Mouse (Mus musculus) G1E (cell line): ENCODE results near the gene Sh2d1b2. TPM values are rescaled to one million over a fixed set of nuclear protein-coding genes. Genes with fewer than 3 reads are reported as not detected.
A peak's percentile ranks its signal among the peaks of the same experiment; 100 is the strongest.

Experiments used
- ATAC-seq: 2 replicates; pipeline ENCODE4 v1.8.0; 2016; ENCODE audit warnings: mild to moderate bottlenecking; ENCODE audit not compliant: insufficient number of reproducible peaks, poor library complexity, low FRiP score, severe bottlenecking; ENCODE audit errors: extremely low read depth
- DNase-seq: peaks from one replicate; pipeline ENCODE4 v3.0.0; 2012; ENCODE audit warnings: low spot score
- H3K27me3 ChIP-seq: 2 replicates; pipeline ENCODE4 v1.6.1; 2012; ENCODE audit warnings: mild to moderate bottlenecking, low read length, inconsistent platforms; ENCODE audit not compliant: insufficient read depth
- H3K36me3 ChIP-seq: replicated peaks from 2 replicates; pipeline ENCODE3; 2012; ENCODE audit warnings: mild to moderate bottlenecking, inconsistent platforms
- H3K4me1 ChIP-seq: 2 replicates; pipeline ENCODE4 v1.6.1; 2012; ENCODE audit warnings: low read depth, low read length, inconsistent platforms, mixed read lengths; ENCODE audit not compliant: insufficient read depth
- H3K4me3 ChIP-seq: 2 replicates; pipeline ENCODE4 v1.5.1; 2012; ENCODE audit warnings: low read depth, mild to moderate bottlenecking, inconsistent platforms, low read length, moderate library complexity, mixed read lengths
- H3K9me3 ChIP-seq: replicated peaks from 2 replicates; pipeline ENCODE4 v1.6.1; 2012; ENCODE audit warnings: inconsistent platforms
- CTCF ChIP-seq: IDR thresholded peaks from 2 replicates; pipeline ENCODE4 v1.5.1; 2012; ENCODE audit warnings: low read depth, low read length, inconsistent platforms, mixed read lengths
- GATA1 ChIP-seq: IDR thresholded peaks from 2 replicates; pipeline ENCODE4 v1.6.1; 2012; ENCODE audit warnings: borderline replicate concordance, low read length, inconsistent platforms, mixed read lengths
- GATA2 ChIP-seq: IDR thresholded peaks from 2 replicates; pipeline ENCODE4 v1.6.1; 2012; ENCODE audit warnings: low read depth, low read length, inconsistent platforms, borderline replicate concordance
- POLR2AphosphoS5 ChIP-seq: IDR thresholded peaks from 2 replicates; pipeline ENCODE4 v1.6.1; 2012; ENCODE audit warnings: low read depth, low read length, inconsistent platforms; ENCODE audit not compliant: insufficient replicate concordance
- TAL1 ChIP-seq: conservative IDR thresholded peaks from 2 replicates; pipeline ENCODE4 v1.6.1; 2012; ENCODE audit warnings: low read depth, low read length, inconsistent platforms, mixed read lengths
- polyA plus RNA-seq: library from polyadenylated mRNA; stranded (reverse); fragments of >175 nt; gene quantifications from 2 replicates; pipeline ENCODE4 v1.2.3, GENCODE M21; 2012
- total RNA-seq, 2 experiments: library from RNA; stranded (forward) in 1 of 2; stranded (reverse) in 1 of 2; fragments of 200-1000 nt in 1 of 2; fragments of >200 nt in 1 of 2; fragmentation: Nextera tagmentation in 1 of 2; gene quantifications; 2 replicates each; pipeline ENCODE4 v1.2.3; 2014 to 2017

Sh2d1b2 gene
- total and polyA plus RNA-seq, 3 experiments, result 0.16 TPM; not detected in 2

DNA sequence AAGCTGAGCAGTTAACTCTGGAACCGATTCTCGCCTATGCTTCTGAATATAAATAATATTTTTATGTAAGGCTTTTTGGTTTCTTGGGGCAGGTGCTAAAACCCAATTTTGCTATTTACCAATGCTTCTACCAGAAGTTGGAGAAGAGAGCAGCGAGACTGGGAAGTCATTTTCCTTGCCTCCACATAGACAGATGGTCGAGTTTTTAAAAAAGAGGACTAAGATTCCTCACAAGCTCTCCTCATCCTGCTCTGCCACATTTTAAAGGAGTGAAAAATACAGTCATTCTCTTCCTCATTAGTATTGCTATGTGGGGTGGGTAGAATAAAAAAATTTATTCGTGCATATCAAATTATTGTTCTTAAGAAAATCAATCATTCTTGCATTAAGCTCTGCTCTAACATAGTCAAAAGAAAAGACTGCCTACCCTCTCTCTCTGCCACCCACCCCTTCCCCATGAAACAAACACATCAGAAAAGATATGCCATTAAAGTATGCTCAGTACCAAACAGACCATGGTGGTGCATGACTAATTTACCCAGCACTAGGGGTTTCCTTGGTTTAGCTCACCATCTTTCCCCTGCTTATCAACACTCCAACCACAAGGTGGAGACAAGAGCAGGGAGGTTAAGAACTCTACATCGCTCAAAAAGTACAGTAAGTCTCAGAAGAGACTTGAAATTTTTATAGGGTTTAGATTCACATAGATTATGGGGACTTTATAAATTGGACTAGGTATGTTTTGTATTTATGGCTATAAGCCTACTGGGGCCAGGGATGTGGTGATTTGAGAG is 14.3 kb upstream of the Sh2d1b2 start:
- Histone ChIP-seq H3K9me3 (no peaks in the 10 kb centered on the region), H3K4me1 (peaks cover 5% of the 10 kb centered on the region), H3K36me3 (no peaks in the 10 kb centered on the region), H3K4me3 (no peak overlapping the region), H3K27me3 (peaks cover 11% of the 10 kb centered on the region)
- ATAC-seq (no peak), DNase-seq (peak; percentile 8)
- TF ChIP-seq GATA1, result no peak
- TF ChIP-seq POLR2AphosphoS5, result no peak

DNA sequence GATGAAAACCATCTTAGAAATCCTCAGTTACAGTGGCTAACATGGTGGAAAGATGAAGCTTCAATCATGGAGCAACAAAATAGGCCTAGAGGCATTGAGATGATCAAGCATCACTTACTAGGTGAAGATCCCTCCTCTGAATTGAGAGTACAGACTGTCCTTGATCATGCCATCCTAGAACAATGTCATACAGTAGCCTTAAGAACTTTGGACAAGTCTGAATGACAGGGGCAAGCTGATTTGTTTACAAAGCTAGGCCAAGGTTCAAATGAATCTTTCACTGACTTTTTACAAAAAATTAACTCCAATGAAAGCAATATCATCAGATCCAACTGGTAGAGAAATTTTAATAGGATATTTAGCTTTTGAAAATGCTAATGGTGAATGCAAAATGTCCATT is 12.2 kb upstream of the Sh2d1b2 start:
- DNase-seq (no peak), ATAC-seq (no peak)
- Histone ChIP-seq H3K4me3 (no peak overlapping the region), H3K27me3 (peaks cover 18% of the 10 kb centered on the region), H3K4me1 (peaks cover 5% of the 10 kb centered on the region), H3K36me3 (no peaks in the 10 kb centered on the region), H3K9me3 (no peaks in the 10 kb centered on the region)
- TF ChIP-seq TAL1, result no peak
- no peak for TF ChIP-seq POLR2AphosphoS5
- no peak for TF ChIP-seq CTCF
- no peak for TF ChIP-seq GATA2
- TF ChIP-seq GATA1, result no peak

DNA sequence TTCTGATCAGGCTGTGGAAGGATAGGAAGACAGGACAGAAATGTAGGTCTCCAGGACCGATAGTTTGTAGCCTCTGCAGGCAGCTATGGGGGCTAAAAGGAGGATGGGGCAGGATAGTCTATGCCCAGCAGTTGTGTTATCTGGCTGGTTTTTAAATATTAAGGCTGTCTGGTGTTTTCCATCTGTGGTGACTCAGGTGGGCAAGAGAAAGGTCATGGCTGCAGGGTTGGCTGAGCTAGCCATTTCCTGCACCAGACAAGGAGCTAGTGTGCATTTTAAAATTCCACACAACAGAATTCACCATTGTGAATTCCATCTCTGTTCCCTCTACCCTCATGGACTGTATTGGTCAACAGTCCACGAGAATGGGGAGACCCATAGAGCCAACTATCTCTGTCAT is 9.3 kb upstream of the Sh2d1b2 start:
- no peaks in the 10 kb centered on the region for H3K9me3 ChIP-seq
- peaks cover 21% of the 10 kb centered on the region for H3K27me3 ChIP-seq
- no peaks in the 10 kb centered on the region for H3K4me1 ChIP-seq
- ATAC-seq (no peak), DNase-seq (no peak)
- no peak for TF ChIP-seq TAL1
- no peak for TF ChIP-seq GATA1
- no peak for TF ChIP-seq POLR2AphosphoS5
- no peak for TF ChIP-seq GATA2
- no peak for TF ChIP-seq CTCF
- H3K36me3 ChIP-seq, result no peaks in the 10 kb centered on the region
- no peak overlapping the region for H3K4me3 ChIP-seq

DNA sequence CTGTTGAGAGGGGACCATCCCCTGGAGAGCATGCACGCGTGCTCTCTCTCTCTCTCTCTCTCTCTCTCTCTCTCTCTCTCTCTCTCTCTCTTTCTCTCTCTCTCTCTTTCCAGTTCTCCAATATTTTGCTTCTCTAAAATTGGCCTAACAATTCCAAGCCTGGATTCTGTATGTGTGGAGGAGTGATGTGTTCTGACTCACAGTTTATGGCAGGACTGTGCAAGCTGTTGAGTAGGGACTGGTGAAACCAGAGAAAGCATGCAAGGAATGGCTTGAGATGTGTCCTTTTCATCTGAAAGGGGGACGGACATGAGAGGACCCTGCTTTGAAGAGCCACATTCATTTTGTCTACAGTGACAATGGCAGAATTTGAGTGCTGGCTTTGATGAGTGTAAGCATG is 12.5 kb downstream of the Sh2d1b2 start:
- ATAC-seq, result no peak
- Histone ChIP-seq H3K4me3 (no peak overlapping the region), H3K4me1 (no peaks in the 10 kb centered on the region)

DNA sequence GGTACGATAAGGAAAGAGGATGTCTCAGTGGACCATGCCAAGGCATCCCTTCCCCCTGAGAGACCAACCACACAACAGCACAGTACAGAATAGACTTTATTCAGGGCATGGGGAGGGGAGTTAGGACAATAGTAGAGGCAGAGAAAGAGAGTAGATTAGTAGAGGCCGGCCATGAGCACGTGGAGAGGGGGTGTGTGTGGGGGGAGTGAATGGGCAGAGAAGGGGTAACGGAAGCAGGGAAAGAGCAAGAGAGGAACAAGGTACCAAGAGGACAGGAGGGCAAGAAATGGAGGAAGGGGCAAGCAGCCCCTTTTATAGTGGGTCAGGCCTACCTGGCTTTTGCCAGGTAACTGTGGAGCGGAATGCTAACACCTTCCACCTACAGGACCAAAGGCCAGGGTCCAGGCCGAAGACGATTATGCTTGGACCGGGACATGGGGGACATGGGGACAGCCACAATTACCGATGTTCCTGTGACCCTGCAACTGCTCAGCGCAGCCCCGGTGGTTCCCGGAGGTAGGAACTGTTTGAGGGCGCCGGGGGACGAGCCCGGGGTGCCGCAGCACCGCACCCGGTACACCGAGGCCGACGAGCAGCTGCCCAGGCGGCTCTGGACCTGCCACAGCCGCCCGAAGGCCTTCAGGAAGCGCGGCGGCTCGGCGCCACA is 22.5 kb downstream of the Sh2d1b2 start:
- H3K36me3 ChIP-seq, result no peaks in the 10 kb centered on the region
- ATAC-seq, result peak; percentile 18; the same call in 1 of the 2 replicates
- H3K27me3 ChIP-seq, result no peaks in the 10 kb centered on the region
- peaks cover 3% of the 10 kb centered on the region; the same call in 1 of the 2 replicates for H3K4me1 ChIP-seq
- DNase-seq, result no peak
- peak overlapping the region; percentile 65 for H3K4me3 ChIP-seq
- TF ChIP-seq TAL1, result no peak
- no peak for TF ChIP-seq GATA2
- no peak for TF ChIP-seq GATA1
- no peak for TF ChIP-seq POLR2AphosphoS5
- no peak for TF ChIP-seq CTCF
- no peaks in the 10 kb centered on the region for H3K9me3 ChIP-seq

More for the DNA sequence above, 12.5 kb downstream of the Sh2d1b2 start:
- H3K36me3 ChIP-seq, result no peaks in the 10 kb centered on the region
- H3K9me3 ChIP-seq, result no peaks in the 10 kb centered on the region
- no peak for DNase-seq
- TF ChIP-seq POLR2AphosphoS5, result no peak
- TF ChIP-seq GATA2, result no peak
- TF ChIP-seq TAL1, result no peak
- TF ChIP-seq GATA1, result no peak
- H3K27me3 ChIP-seq, result peaks cover 13% of the 10 kb centered on the region

DNA sequence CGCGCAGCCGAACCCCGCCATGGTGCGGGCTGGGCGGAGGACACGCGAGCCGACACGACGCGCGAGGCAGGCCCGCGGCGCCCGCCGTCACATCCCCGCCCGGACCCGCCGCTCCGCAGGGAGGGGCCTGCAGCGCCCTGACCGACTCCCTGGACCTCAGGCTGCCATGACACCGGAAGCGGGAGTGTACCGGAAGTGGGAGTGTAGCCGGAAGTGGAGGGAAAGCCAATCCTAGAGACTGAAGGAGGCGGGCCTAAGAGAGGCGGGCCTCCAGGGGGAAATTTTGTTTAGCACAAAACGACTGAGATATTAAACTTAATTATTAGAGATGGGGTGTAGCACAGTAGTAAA is 23.0 kb downstream of the Sh2d1b2 start:
- Histone ChIP-seq H3K9me3 (no peaks in the 10 kb centered on the region), H3K36me3 (no peaks in the 10 kb centered on the region), H3K4me3 (peak overlapping the region; percentile 65), H3K4me1 (peaks cover 3% of the 10 kb centered on the region; the same call in 1 of the 2 replicates), H3K27me3 (no peaks in the 10 kb centered on the region)
- ATAC-seq (peak; percentile 93), DNase-seq (peak; percentile 27)
- TF ChIP-seq GATA1, result no peak
- TF ChIP-seq POLR2AphosphoS5, result no peak
- no peak for TF ChIP-seq CTCF
- TF ChIP-seq TAL1, result no peak
- TF ChIP-seq GATA2, result no peak
